Mouse (Mus musculus) ES-Bruce4 (cell line): Measurements from ENCODE around the gene Plekhm3.

ENCODE experiments used
- CTCF ChIP-seq: IDR thresholded peaks from one replicate; pipeline ENCODE4 v1.8.1; 2011; ENCODE audit warnings: low read depth, low read length
- EP300 ChIP-seq: IDR thresholded peaks from 2 replicates; pipeline ENCODE4 v1.6.1; 2011; ENCODE audit warnings: low read depth, low read length; ENCODE audit not compliant: insufficient read depth
- POLR2A ChIP-seq: IDR thresholded peaks from one replicate; pipeline ENCODE4 v1.8.1; 2011; ENCODE audit warnings: low read length; ENCODE audit not compliant: insufficient read depth

GRCm38 (mm10) chr1:64807766-64808165 lies 148.9 kb downstream of the Plekhm3 start:
- no peak for TF ChIP-seq POLR2A
- TF ChIP-seq CTCF, result no peak
- TF ChIP-seq EP300, result no peak
